Mouse (Mus musculus): ENCODE data around the gene Slc2a13.

The Slc2a13 gene

DNA sequence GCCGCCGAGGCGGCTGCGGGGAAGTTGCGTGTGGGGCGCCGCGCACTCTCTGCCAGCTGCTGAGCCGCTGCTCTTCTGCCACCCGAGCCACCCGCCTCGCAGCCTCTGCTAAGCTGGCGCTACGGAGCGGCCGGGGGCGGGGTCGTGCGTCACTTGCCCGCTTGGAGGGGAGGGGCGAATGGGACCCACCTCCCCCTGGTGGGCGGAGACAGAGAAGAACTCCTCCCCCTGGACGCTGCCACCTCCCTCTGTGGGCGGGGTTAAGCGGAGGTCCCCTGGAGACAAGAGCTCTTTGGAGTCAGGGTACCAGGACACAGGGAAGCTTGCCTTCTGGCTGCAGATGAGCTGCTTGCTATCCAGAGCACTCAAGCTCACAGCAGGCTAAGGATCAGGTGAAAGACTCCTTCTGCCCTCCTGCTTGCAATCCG lies at the start of gene Slc2a13:
Gene Slc2a13, minus strand, starts transcription at position 151 of the 428 bp plus-strand sequence.
- peak; percentile 66 to 72 for DNase-seq

DNA sequence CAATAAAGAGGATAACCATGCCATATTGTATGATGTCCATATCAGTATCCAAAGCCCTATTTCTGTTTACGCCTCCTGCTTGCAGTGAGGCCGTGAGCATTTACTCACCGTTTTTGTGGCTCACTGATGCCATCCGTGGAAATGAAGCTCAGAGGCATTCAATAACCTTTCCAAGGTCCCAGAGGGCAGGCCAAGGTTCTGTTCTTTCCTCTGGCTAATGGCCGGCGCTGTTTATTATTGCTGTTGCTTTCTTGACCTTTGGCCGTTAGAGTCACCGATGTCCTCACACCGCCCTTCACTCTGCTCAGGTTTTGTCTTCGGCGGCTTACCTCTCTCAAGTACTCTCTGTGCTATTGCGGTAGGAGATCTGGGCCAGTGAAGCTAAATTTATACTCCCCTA lies 43.0 kb upstream of the Slc2a13 start:
- DNase-seq = no peak

DNA sequence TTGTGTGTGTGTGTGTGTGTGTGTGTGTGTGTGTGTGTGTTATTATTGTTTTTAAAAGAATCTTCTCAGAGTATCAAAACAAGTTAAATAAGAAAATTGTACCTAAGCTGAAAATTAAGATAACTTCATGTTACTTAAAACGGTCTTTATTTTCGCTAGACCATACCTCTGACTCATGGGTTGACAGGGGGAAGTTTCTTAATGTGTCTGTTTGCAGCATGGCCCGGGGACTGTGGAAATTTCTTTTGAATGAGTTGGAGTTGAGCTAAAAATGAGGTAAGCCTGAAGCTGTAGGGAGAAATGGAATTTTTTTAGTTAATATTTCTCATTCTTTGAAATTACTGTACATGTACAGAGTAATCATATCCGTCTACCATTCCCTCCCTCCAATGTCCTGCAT lies 42.5 kb upstream of the Slc2a13 start:
- no peak for DNase-seq

DNA sequence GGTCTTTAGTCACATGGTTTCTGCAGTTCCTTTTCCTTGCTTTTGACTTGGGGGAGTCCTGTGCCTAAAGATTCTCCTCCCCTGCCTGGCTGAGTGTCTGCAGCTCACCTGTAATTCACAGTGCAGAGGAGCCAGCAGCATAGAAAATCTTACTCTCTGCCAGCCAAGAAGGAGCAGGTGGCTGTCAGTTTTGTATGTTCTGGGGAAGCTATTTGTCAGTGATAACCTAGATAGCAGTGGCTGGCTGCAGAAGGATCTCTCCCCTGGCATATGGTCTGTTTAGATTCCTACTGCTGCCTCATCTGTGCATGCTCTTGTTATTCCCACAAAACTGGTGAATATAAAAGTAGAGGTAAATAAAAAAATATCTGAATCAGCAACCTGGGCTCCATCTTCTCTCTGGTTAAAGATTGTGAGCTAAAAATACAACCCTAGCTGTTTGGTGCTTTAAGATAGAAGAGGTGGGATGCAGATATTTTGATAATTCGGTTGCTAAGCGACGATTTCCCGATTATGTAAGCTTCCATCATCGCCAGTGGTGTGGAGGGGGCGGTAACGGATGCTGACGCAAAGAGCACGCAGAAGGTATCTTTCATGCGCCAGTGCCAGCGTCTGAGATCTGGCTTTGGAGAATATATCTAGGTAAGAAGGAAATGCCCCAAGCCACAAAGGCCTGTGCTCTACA lies 41.1 kb upstream of the Slc2a13 start:
- no peak for DNase-seq

DNA sequence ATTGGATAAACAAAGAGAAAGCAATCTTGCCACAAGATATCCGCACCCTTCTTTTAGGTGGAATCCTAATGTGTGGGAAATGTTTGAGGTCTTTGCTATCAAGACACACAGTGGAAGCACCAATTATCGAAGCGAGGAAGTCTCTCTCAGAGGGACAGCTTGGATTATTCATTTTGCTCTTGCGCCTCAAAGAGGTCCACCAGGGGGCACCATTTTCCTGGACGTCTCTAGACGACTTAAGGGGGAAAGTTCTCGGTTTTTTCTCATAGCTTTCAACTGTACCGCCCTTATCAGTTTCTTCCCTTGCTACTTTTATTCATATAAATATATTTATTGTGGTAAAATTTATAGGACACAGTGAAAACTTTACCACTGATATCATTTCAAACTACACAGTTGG lies 36.7 kb upstream of the Slc2a13 start:
- DNase-seq = peak; percentile 45 to 80

DNA sequence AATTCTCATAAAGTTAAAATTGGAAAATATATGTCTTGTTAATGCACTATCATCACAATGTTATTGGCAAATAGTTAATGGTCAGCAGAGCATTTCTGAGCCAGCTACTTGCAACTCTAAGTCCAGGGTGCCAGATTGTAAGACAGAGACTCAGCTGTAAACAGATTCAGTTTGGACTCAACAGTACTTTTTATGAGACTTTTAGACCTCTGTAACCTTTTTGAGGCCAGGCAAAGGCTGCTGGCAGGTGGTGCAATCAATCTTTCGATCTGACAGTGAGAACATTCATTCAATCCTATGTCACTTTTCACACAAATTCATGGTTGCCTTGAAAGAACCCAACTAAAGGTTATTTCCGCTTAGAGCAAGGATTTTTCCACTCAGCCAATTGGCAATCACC lies 35.8 kb upstream of the Slc2a13 start:
- no peak for DNase-seq

DNA sequence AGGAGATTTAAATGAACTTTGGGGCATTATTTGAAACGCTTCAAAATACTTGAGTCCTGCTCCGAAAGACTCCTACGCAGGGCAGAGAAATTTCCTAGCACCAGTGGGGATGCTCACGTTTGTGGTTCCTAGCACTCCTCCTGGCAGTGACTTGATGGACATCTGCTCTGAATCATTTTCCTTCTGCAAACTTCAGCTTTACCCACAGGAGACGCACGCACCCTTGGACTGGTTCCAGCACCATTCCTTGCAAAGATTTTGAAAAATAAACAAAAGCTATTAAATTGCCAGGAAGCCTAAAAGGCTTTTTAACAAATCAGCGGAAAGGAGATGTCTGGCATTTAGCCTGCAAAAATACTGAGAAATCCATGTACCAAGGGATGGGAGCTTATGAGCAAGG lies 28.1 kb upstream of the Slc2a13 start:
- no peak for DNase-seq

DNA sequence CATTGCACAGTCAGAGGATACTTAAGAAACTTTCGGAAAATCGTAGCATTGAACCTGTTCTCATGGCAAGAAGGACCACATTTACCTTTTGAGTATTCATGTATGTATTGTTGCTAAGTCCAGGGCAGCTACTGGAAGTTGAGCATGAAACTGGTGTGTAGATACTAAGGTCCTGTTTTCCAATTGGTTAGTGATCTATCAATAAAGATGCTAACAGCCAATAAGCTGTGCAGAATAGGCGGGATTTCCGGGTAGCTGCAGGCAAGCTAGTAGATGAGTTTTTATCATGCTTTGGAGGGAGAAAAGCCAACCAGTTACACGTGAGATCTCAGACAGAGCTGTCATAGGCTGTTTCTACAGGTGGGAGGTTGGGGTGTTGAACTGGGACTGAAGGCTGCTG lies 24.2 kb upstream of the Slc2a13 start:
- no peak for DNase-seq

DNA sequence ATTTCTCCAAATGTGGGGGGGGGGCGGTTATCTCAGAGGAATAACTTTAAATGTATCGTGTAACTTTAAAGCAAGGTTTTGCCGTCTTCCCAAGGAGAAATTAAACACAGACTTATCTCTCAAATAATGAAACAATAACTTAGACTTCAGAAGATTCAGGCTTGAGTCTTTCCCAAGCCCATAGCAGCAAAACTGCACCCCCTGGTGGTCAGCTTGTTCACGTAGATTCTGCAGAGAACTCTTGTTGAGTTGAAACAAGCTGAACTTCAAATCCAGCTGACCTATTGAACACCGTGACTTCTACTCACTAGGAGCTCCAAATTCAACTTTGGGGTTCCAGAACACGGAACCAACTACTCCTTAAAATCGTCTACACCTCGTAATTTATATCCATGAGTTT lies 1.4 kb upstream of the Slc2a13 start:
- peak; percentile 35 to 76 for DNase-seq

DNA sequence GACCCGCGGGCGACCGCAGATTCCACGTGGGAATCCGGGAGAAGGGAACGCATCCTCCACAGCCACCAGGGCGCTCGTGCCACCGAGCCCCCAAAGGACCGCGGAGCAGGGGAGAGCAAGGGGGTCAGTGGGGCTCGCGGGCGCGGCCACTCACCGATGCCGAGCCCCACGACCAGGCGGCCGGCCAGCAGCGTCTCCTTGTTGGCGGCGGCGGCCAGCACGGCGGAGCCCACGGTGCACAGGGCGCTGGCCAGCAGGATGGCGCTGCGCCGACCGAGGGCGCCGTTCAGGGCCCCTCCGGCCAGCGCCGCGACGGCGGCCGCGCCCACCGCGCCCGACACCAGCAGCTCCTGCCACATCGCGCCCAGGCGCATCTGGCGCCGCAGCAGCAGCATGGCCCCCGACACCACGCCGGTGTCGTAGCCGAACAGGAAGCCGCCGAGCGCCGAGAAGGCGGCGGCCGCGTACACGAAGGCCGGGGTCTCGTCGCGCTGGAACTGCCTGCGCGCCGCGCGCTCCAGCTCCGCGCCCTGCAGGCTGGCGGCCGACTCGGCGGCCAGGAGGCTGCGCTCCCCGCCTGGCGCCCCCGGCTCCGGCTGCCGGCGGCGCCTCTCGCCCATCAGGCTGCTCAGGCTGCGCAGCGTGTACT lies 516 bp downstream of the Slc2a13 start:
- DNase-seq = peak; percentile 6 to 14

DNA sequence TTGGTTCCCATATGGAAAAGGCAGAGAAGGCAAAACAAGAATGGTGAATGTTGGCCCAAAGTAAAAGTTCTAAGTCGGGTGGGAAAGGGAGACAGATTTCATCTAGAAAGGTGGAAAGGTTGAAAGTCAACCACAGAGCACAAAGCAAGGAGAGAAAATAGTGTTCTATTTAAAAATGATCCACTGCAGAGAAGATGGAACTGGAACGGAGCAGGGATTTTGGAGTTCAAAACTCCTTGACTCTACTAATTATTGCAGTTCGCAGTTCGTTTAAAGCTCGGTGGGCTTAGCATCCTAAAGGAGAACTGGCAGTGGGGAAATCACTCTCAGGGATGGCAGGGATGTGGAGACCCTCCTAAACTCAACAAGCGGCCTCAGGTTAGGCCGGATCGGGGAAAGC lies 1.1 kb downstream of the Slc2a13 start:
- no peak for DNase-seq

DNA sequence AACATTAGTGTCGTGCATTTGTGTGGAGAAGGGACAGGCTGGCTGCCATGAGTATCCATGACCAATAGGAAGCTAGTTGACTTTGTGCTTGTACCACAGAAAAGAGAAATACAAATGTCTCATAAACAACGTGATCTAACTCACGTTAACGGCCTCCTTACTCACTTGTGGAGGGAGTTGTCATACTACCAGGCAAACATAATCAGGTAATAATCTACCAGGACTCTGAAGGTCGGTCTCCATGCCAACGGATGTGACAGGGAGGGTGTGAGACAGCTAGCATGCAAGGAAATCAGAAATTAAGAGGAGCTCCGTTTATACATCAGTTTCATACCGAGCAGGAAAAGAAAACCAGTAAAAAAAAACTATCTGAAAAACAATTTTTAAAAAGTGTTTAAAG lies 6.3 kb downstream of the Slc2a13 start:
- no peak for DNase-seq

DNA sequence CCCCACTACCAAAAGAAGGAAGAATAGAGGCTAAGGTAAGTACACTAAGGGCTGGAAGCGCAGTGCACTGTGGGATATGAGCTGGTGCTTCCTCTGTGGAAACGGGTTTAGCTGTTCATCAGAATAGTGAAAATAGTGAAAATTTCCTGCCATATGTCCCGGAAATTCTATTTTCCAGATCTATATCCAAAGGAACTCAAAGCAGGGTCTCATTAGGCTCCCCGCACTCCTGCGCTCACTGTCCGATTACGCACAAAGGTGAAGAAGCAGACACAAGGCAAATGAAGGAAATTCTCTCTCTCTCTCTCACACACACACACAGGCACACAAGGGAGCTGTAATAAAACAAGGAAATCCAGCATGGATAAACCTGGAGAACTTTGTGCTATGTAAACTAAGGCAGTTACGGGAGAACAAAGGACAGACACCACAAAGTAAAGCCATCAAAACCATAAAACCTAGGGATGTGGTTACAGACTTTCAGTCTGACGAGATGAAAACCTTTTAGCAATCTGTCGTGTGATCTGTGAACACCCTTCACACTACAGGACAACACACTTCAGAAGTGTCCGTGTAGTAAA lies 7.9 kb downstream of the Slc2a13 start:
- no peak for DNase-seq

DNA sequence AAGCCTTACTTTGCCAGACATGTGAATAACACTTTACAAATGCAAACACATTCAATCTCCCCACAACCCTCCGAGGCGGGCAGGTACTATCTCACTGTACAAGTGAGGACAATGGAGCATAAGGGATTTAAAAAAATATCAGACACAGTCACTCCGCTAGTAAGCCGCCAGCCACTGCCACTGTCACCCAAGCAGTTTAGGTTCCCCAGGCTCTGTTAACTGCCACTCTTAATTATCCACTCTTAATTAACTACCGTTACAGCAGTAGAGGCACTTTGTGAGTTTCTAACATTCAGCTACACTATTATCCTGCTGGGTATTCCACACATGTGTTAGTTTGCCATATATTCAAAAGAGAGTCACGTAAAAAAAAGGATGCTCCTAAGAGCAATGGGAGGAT lies 11.3 kb downstream of the Slc2a13 start:
- no peak for DNase-seq

DNA sequence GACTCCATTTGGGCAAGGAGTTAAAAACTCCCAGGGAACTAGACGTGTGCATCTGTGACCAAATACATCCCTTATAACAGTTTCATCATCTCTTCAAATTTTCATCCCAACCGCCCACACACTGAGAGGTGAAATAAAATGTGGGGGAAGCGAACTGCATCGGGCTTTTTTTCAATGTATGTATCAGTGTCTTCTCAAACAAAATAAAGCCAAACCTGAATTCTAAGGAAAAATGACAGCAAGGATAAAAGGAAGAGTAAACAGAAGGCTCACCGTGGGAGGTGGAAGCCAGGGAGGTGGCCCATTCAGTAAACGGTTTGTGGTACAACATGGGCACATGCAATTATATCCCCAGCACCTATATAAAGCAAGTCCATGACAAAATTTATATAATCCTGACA lies 17.7 kb downstream of the Slc2a13 start:
- no peak for DNase-seq

DNA sequence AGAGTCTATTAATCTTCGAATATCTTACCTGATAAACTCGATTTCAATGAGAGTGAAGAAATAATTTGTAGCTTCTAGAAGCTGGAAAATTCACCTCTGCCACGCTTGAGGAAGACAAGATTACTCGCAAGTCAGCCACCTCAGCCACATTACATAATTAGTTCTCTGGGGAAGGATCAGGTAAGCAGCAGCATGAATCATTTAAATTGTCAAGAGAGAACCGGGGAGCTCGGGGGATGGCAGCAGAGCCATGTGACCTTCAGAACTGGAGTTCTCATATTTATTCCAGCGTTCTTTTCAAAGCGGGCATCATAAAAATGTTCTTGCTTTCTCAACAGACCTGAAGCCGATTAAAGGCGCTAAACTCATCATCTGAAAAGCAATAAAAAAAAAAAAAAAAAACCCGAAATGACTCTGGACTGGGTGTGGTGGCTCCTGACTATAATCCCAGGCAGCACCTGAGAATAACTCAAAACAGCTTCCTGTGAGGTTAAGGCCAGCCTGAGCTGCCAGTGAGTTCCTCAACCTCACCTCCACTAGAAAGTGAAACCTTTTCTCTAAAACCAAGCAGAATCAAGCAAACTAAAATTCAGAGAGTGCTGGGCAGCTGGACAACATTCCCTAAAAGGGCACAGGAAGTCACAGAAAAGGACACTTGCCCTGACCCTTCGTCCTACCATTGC lies 24.3 kb downstream of the Slc2a13 start:
- no peak for DNase-seq

DNA sequence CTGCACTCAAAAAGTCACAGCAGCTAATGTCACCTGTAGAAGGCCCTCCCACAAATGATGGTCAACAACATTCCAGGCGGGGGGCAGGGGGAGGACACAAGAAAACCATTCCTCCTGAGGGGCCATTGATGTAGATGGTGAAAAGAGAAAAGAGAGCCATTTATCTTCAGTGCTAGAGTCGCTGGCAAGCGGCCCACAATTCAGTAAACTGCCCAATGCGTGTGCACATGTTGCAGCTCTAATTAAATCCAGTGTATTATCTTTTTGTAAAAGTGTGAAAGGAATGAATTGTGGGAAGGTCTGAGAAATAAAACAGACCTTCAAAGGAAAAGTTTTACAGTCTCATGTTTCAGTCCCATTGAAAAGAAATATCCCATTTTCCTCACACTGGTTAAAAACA lies 28.5 kb downstream of the Slc2a13 start:
- no peak for DNase-seq

DNA sequence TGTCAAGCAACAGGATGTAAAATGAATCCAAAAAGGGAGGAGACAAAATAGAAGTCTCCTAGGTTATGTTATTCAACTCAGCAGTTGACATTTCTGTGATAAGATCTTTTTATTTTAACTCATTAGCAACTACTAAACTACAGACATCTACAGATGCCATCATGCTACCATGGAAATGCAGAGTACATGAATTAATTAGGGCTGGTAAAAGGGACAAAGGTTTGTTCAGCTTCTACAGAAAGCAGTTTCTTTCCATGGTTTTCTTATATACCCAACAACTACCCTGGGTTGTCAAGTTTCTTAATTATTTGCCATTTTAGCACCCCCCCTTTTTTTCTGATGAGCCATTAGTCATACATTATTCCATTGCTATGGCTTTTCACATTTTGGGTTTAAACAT lies 34.6 kb downstream of the Slc2a13 start:
- no peak for DNase-seq

DNA sequence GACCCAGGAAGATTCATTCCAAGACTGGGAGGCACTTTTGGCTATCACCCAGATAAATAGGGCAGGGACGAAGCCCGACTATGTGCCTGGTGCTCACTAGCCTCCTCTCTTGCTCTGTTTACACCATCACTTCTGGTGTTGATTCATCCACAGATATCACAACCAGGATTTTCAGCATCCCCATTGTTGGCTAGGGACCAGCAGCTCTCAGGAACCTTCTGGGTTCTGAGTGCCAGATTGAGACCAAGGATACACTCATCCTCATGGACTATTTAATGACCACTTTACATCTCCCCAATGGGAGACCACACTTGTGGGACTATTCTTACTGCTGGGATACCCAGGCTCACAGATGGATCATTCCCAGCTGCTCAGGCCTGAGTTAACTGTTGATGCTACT lies 46.2 kb downstream of the Slc2a13 start:
- DNase-seq = no peak

DNA sequence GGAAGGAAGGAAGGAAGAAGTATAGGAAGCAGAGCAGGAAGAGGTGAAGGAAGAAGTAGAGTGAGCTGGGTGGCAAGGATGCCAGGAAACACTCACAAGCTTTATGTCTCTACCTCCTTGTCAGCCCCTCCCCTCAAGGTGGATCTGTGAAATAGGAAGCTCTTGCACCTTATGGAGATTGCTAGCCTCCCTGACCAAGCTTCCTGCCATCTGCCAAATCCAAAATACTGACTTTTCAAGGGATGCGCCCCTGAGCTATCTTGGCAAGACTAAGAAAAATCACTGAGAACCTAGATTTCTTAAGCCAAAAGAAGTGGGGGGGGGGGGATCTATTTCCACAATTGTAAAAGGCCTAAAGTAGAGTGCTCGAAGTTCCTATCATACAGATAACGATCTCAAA lies 46.9 kb downstream of the Slc2a13 start:
- DNase-seq = no peak

DNA sequence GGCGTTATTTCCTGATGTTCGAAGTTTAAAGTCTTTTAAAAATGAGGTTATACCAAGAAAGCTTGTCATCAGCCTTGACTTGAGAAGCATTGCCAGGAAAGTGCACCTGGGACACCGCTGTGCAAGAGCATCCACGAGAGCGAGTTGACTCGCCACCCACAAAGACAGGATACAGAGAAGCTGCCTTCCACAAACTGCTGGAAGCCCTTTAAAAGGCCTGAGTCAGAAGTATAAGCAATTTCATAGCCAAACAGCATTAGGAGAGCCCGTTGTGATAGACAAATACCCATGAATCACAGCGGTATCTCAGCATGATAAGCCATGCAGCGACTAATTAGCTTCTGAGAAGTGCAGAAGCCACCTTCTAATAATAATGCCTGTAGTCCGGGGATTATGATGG lies 48.6 kb downstream of the Slc2a13 start:
- DNase-seq = no peak

DNA sequence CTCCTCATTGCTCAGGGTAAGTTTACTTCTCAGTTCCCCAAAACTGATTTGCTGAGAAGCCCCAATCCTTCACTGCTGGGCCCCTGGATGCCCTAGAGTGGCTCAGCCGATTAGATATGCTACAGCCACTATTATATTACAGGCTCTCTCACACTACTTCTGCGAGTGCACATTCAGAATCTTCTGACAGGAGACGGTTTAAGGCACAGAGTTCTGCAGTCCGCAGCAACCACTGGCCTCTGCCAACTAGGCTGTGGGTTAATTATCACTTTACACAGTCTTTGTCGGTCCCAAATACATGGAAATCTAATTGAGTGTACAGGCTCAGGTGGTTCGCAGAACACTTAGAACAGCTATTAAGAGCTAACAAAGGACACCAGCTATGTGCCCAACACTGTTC lies 69.8 kb downstream of the Slc2a13 start:
- no peak for DNase-seq

DNA sequence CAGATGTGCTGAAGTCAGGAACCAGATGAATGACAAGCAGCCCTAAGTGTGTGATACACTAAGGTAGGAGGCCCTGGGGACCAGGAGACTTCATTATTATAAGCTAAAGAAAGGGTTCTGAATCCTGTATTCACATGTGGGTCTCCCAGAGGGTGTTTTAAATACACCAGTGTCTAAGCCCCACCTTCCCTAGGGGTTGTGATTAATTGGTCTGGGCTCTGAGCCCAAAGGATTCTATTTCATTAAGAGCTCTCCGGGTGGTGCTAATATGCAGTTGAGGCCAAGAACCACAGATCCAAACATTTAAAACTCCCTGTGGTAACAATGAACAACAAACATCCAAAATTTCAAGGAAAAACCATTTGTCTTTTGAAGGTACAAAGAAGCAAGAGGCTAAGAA lies 70.4 kb downstream of the Slc2a13 start:
- DNase-seq = no peak

DNA sequence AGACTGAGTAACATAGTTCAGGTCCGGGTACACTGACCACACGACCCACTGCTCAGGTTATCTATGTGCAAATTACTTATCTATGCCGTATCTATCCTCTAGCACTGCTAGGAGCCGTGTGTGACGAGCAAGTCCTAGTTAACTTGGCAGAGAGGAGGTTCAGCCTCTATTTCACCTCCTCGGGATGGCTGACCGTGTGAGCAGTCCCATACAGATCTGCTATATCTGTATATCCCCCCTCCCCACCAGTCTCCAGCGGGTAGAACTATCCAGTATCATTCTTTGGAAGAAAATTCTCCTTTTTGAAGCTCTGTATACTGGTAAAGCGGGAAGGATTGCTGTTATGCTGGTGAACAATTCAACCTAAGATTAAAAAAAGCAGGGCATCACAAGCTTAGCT lies 70.8 kb downstream of the Slc2a13 start:
- no peak for DNase-seq
